Mouse (Mus musculus): ENCODE results near the gene Gm10639. TPM values are rescaled to one million over a fixed set of nuclear protein-coding genes. Genes with fewer than 3 reads are reported as not detected.
A peak's percentile ranks its signal among the peaks of the same experiment; 100 is the strongest.
"Not testable (repeated sequence)": the region's sequence is repeated elsewhere in the genome, so short reads cannot be mapped to it uniquely, and the experiment has no call there.

Gene Gm10639
- total and polyA plus RNA-seq, 2 experiments, result not detected

- not testable (repeated sequence) for H3K79me2 ChIP-seq (ENCODE audit: control insufficient read depth, insufficient read depth, low read length); DNase-seq (ENCODE audit: extremely low read depth, low read depth, low spot score); H3K27ac ChIP-seq (replicated peaks; ENCODE audit: insufficient read depth, low read depth, low read length); H3K9ac ChIP-seq (ENCODE audit: low read depth, low read length); H3K36me3 ChIP-seq (ENCODE audit: control insufficient read depth, insufficient read depth, low read length); H3K4me3 ChIP-seq (ENCODE audit: insufficient read depth, low read depth, low read length); H3K27me3 ChIP-seq (ENCODE audit: control insufficient read depth, insufficient read depth, low read length); H3K4me1 ChIP-seq (ENCODE audit: control insufficient read depth, insufficient read depth, low read length)
- 78% methylated on average over 7 of the region's 7 CpGs for WGBS
Observed at GRCm38 (mm10) chr9:78294781-78295180, 5.1 kb downstream of the Gm10639 start.

GRCm38 (mm10) chr9:78296089-78296488, 6.4 kb downstream of the Gm10639 start:
- not testable (repeated sequence) for H3K27me3 ChIP-seq (ENCODE audit: control insufficient read depth, insufficient read depth, low read length); H3K9ac ChIP-seq (ENCODE audit: low read depth, low read length); H3K4me1 ChIP-seq (ENCODE audit: control insufficient read depth, insufficient read depth, low read length); H3K4me3 ChIP-seq (ENCODE audit: insufficient read depth, low read depth, low read length); H3K36me3 ChIP-seq (ENCODE audit: control insufficient read depth, insufficient read depth, low read length); H3K27ac ChIP-seq (replicated peaks; ENCODE audit: insufficient read depth, low read depth, low read length); H3K79me2 ChIP-seq (ENCODE audit: control insufficient read depth, insufficient read depth, low read length)
- TF ChIP-seq CTCF (IDR thresholded peaks at IDR 0.05; ENCODE audit: low read depth, low read length), result peak; percentile 78
- WGBS, result 12% methylated on average over 6 of the region's 6 CpGs
- DNase-seq (ENCODE audit: extremely low read depth, low read depth, low spot score), result peak; percentile 35

DNA sequence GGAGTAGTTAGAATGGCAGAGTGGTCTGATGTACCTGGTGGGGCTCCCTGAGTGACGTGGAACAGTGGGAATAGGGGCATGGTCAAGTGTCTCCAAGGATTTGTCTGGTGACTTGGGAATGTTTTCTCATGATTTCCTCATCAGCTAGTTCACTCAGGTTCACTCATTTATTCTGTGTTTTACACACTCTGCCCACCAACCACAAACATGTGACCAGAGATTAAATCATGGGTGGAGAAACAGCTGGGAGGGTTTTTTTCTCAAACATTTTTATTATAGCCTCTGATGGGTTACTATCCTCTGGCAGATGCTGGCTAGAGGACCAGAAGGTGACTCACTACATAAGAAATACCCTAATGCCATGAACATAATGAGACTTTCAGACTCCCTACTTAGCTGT, 8.5 kb downstream of the Gm10639 start:
- Histone ChIP-seq H3K4me1 (ENCODE audit: control insufficient read depth, insufficient read depth, low read length) (no peaks in the 10 kb centered on the region), H3K27me3 (ENCODE audit: control insufficient read depth, insufficient read depth, low read length) (no peaks in the 10 kb centered on the region), H3K4me3 (ENCODE audit: insufficient read depth, low read depth, low read length) (no peak overlapping the region), H3K79me2 (ENCODE audit: control insufficient read depth, insufficient read depth, low read length) (no peaks in the 10 kb centered on the region), H3K9ac (ENCODE audit: low read depth, low read length) (no peak overlapping the region), H3K27ac (replicated peaks; ENCODE audit: insufficient read depth, low read depth, low read length) (no peak overlapping the region), H3K36me3 (ENCODE audit: control insufficient read depth, insufficient read depth, low read length) (no peaks in the 10 kb centered on the region)
- TF ChIP-seq CTCF (IDR thresholded peaks at IDR 0.05; ENCODE audit: low read depth, low read length) (no peak), POLR2A (IDR thresholded peaks at IDR 0.05; ENCODE audit: extremely low read depth, insufficient read depth, low read length) (no peak)
- WGBS, result 89% methylated on average over 1 of the region's 1 CpGs
- no peak for DNase-seq (ENCODE audit: extremely low read depth, low read depth, low spot score)

DNA sequence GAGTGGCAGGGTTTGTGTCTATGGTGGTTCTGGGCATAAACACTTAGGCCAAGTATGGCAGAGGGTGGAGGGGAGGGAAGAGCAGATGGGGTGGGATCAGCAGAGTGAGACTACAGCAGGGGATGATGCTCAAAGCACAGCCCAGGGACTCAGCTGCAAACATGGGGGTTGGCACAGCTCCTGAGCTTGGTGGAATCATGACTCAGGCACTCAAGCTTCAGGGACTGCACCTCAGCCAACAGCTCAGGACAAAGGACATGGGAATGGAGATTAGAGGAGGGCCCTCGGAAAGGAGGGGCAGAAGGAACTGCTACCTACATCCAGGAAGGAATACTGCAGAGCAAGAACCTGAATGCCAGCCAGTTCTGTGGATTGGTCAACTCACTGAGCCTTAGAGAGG, 9.4 kb downstream of the Gm10639 start:
- not testable (repeated sequence) for H3K9ac ChIP-seq (ENCODE audit: low read depth, low read length); H3K4me1 ChIP-seq (ENCODE audit: control insufficient read depth, insufficient read depth, low read length); H3K79me2 ChIP-seq (ENCODE audit: control insufficient read depth, insufficient read depth, low read length); H3K27me3 ChIP-seq (ENCODE audit: control insufficient read depth, insufficient read depth, low read length); H3K4me3 ChIP-seq (ENCODE audit: insufficient read depth, low read depth, low read length); H3K27ac ChIP-seq (replicated peaks; ENCODE audit: insufficient read depth, low read depth, low read length); H3K36me3 ChIP-seq (ENCODE audit: control insufficient read depth, insufficient read depth, low read length); DNase-seq (ENCODE audit: extremely low read depth, low read depth, low spot score)
- WGBS, result 66% methylated on average over 1 of the region's 1 CpGs

DNA sequence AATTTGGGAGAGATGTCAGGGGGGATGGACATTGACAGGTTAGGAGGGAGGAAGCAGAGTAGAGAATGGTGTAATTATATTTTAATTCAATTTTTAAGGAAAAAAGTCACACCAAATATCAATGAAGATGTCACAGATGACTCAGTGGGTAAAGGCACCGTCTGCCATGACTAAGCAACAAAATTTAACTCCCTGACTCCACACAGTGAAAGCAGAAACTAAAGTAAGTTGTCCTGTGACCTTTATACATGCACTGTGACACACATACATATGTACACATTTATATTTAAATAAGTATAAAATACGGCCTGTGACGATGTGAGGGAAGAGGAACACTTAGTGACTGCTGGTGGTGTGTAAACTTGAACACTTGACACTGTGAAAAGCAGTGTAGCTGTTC, 18.4 kb downstream of the Gm10639 start:
- H3K27me3 ChIP-seq (ENCODE audit: control insufficient read depth, insufficient read depth, low read length); H3K4me1 ChIP-seq (ENCODE audit: control insufficient read depth, insufficient read depth, low read length); H3K4me3 ChIP-seq (ENCODE audit: insufficient read depth, low read depth, low read length); H3K9ac ChIP-seq (ENCODE audit: low read depth, low read length); H3K27ac ChIP-seq (replicated peaks; ENCODE audit: insufficient read depth, low read depth, low read length); H3K79me2 ChIP-seq (ENCODE audit: control insufficient read depth, insufficient read depth, low read length); DNase-seq (ENCODE audit: extremely low read depth, low read depth, low spot score); H3K36me3 ChIP-seq (ENCODE audit: control insufficient read depth, insufficient read depth, low read length): not testable (repeated sequence)
- 86% methylated on average over 3 of the region's 3 CpGs for WGBS

DNA sequence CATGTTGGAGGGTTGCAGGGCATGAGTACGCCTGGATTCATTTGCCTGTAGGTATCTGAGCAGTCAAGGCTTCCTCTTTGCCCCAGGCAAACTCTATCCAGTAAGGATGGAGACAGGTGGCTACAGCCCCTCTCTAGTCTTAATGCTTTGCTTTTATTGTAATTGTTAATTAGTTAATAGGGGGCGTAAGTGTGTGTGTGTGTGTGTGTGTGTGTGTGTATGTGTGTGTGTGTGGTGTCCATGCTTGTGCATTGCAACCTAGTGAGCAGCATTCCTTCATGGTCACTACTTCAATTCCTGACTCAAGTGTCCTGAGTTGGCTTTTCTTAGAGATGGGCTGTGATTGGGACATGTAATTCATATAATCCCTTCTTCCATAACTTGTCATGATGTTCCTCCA, 25.0 kb downstream of the Gm10639 start, which contains the start of gene Omt2a:
Gene Omt2a (minus strand): TSS at position 101 of the 400 bp plus-strand sequence.
- H3K9ac ChIP-seq (ENCODE audit: low read depth, low read length), result no peak within 1 kb of the TSS
- H3K4me3 ChIP-seq (ENCODE audit: insufficient read depth, low read depth, low read length), result no peak within 1 kb of the TSS
- H3K4me1 ChIP-seq (ENCODE audit: control insufficient read depth, insufficient read depth, low read length), result no peaks in the 10 kb centered on the region
- no peak for DNase-seq (ENCODE audit: extremely low read depth, low read depth, low spot score)
- no peaks in the 10 kb centered on the region for H3K27me3 ChIP-seq (ENCODE audit: control insufficient read depth, insufficient read depth, low read length)
- WGBS, result 81% methylated on average over 2 of the region's 2 CpGs
- H3K27ac ChIP-seq (replicated peaks; ENCODE audit: insufficient read depth, low read depth, low read length), result no peak within 1 kb of the TSS
- no peaks in the 10 kb centered on the region for H3K36me3 ChIP-seq (ENCODE audit: control insufficient read depth, insufficient read depth, low read length)
- TF ChIP-seq POLR2A (IDR thresholded peaks at IDR 0.05; ENCODE audit: extremely low read depth, insufficient read depth, low read length) (no peak), CTCF (IDR thresholded peaks at IDR 0.05; ENCODE audit: low read depth, low read length) (no peak)
- no peaks in the 10 kb centered on the region for H3K79me2 ChIP-seq (ENCODE audit: control insufficient read depth, insufficient read depth, low read length)

DNA sequence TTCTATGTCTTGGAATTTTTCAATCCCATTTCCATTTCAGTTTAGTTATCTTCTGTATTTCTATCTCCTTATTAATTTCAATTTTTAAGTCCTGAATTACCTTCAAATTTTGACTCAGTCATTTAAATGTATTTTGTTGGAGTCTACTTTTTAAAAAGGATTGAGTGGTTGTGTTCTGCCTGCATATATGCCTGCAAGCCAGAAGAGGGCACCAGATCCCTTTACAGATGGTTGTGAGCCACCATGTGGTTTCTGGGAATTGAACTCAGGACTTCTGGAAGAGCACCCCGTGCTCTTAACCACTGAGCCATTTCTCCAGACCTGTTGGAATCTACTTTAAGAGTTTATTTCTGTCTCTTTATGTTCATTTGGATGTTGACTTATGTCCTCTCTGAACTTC, 29.8 kb downstream of the Gm10639 start:
- Histone ChIP-seq H3K36me3 (ENCODE audit: control insufficient read depth, insufficient read depth, low read length) (no peaks in the 10 kb centered on the region), H3K79me2 (ENCODE audit: control insufficient read depth, insufficient read depth, low read length) (no peaks in the 10 kb centered on the region), H3K4me1 (ENCODE audit: control insufficient read depth, insufficient read depth, low read length) (no peaks in the 10 kb centered on the region), H3K4me3 (ENCODE audit: insufficient read depth, low read depth, low read length) (no peak overlapping the region), H3K27ac (replicated peaks; ENCODE audit: insufficient read depth, low read depth, low read length) (no peak overlapping the region), H3K9ac (ENCODE audit: low read depth, low read length) (no peak overlapping the region), H3K27me3 (ENCODE audit: control insufficient read depth, insufficient read depth, low read length) (no peaks in the 10 kb centered on the region)
- TF ChIP-seq POLR2A (IDR thresholded peaks at IDR 0.05; ENCODE audit: extremely low read depth, insufficient read depth, low read length) (no peak), CTCF (IDR thresholded peaks at IDR 0.05; ENCODE audit: low read depth, low read length) (peak; percentile 35; the same call in 1 of the 2 replicates)
- 7% methylated on average over 1 of the region's 1 CpGs for WGBS
- peak; percentile 37 for DNase-seq (ENCODE audit: extremely low read depth, low read depth, low spot score)

DNA sequence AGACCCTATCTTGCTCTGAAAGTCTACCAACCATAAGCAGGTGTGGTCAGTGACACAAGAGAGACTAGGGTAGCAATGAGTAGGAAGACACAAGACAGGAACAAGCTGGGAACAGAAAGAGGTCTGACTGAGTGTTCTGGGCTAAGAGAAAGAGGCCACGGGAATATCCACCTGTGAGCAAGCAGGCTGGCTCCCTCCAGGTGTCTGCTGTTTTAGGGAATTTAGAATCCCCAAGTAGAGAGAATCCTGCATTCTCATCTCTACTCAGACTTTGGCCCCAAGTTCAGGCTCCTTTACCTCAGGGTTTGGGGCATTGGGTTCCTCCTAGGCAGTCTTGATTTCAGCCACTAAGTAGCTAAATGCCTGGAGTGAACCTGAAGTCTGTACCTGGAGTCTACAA, 37.6 kb downstream of the Gm10639 start, which contains the start of gene Omt2b:
Gene Omt2b (plus strand): TSS at position 301 of the 400 bp plus-strand sequence.
- H3K79me2 ChIP-seq (ENCODE audit: control insufficient read depth, insufficient read depth, low read length); H3K4me1 ChIP-seq (ENCODE audit: control insufficient read depth, insufficient read depth, low read length); H3K27ac ChIP-seq (replicated peaks; ENCODE audit: insufficient read depth, low read depth, low read length); H3K36me3 ChIP-seq (ENCODE audit: control insufficient read depth, insufficient read depth, low read length); H3K27me3 ChIP-seq (ENCODE audit: control insufficient read depth, insufficient read depth, low read length); H3K9ac ChIP-seq (ENCODE audit: low read depth, low read length); H3K4me3 ChIP-seq (ENCODE audit: insufficient read depth, low read depth, low read length); DNase-seq (ENCODE audit: extremely low read depth, low read depth, low spot score): not testable (repeated sequence)
- 71% methylated on average over 1 of the region's 1 CpGs for WGBS

- H3K4me1 ChIP-seq (ENCODE audit: control insufficient read depth, insufficient read depth, low read length); H3K4me3 ChIP-seq (ENCODE audit: insufficient read depth, low read depth, low read length); H3K27me3 ChIP-seq (ENCODE audit: control insufficient read depth, insufficient read depth, low read length); H3K36me3 ChIP-seq (ENCODE audit: control insufficient read depth, insufficient read depth, low read length); DNase-seq (ENCODE audit: extremely low read depth, low read depth, low spot score); H3K79me2 ChIP-seq (ENCODE audit: control insufficient read depth, insufficient read depth, low read length); H3K27ac ChIP-seq (replicated peaks; ENCODE audit: insufficient read depth, low read depth, low read length); H3K9ac ChIP-seq (ENCODE audit: low read depth, low read length): not testable (repeated sequence)
Observed at GRCm38 (mm10) chr9:78337050-78337449, 47.3 kb downstream of the Gm10639 start.
